Mouse (Mus musculus) ES-E14 (cell line): Measurements from ENCODE around the gene Bola3. TPM values are rescaled to one million over a fixed set of nuclear protein-coding genes. Genes with fewer than 3 reads are reported as not detected.

Experiments used
- DNase-seq: peaks from one replicate; pipeline ENCODE4 v3.0.0-alpha.2; 2013; ENCODE audit warnings: low read depth, low spot score
- H3K27ac ChIP-seq: 2 replicates; pipeline ENCODE4 v1.5.1; 2012; ENCODE audit warnings: low read depth, mild to moderate bottlenecking, low read length, moderate library complexity, mixed read lengths; ENCODE audit not compliant: poor library complexity, insufficient read depth, severe bottlenecking
- H3K36me3 ChIP-seq: 2 replicates; pipeline ENCODE4 v1.6.1; 2012; ENCODE audit warnings: mild to moderate bottlenecking, low read length, moderate library complexity, mixed read lengths; ENCODE audit not compliant: control insufficient read depth, poor library complexity, insufficient read depth, severe bottlenecking
- H3K4me1 ChIP-seq, 2 experiments: fragments of 150-350 bp in 1 of 2; sonication (generic) in 1 of 2; 2 replicates each; pipeline ENCODE4 v1.6.1; 2012; ENCODE audit warnings: low read length in 2 of 2, mild to moderate bottlenecking in 1 of 2, mixed read lengths in 1 of 2; ENCODE audit not compliant: control insufficient read depth in 2 of 2, insufficient read depth in 2 of 2, poor library complexity in 1 of 2
- H3K4me3 ChIP-seq, 2 experiments: fragments of 150-350 bp in 1 of 2; sonication (generic) in 1 of 2; 2 replicates each; pipeline ENCODE4 v1.5.1; 2012; ENCODE audit warnings: low read length in 2 of 2, low read depth in 1 of 2, mild to moderate bottlenecking in 1 of 2, mixed read lengths in 1 of 2; ENCODE audit not compliant: insufficient read depth in 1 of 2, poor library complexity in 1 of 2, severe bottlenecking in 1 of 2
- H3K9ac ChIP-seq: 2 replicates; pipeline ENCODE4 v1.6.1; 2012; ENCODE audit warnings: low read depth, mild to moderate bottlenecking, low read length, mixed read lengths; ENCODE audit not compliant: poor library complexity, insufficient read depth, severe bottlenecking
- H3K9me3 ChIP-seq: fragments of 150-350 bp; sonication (generic); 2 replicates; pipeline ENCODE4 v1.6.1; 2012; ENCODE audit warnings: low read depth, mild to moderate bottlenecking, low read length; ENCODE audit not compliant: control insufficient read depth, insufficient read depth
- CHD2 ChIP-seq: IDR thresholded peaks from 2 replicates; pipeline ENCODE4 v1.6.1; 2014; ENCODE audit warnings: mild to moderate bottlenecking, low read depth, low read length, inconsistent platforms
- HCFC1 ChIP-seq: IDR thresholded peaks from 2 replicates; pipeline ENCODE4 v1.6.1; 2012; ENCODE audit warnings: low read length, inconsistent platforms, borderline replicate concordance; ENCODE audit not compliant: insufficient read depth
- MAFK ChIP-seq: IDR thresholded peaks from 2 replicates; pipeline ENCODE4 v1.6.1; 2014; ENCODE audit warnings: mild to moderate bottlenecking, low read depth, low read length, inconsistent platforms; ENCODE audit not compliant: insufficient read depth
- ZC3H11A ChIP-seq: IDR thresholded peaks from 2 replicates; pipeline ENCODE4 v1.6.1; 2012; ENCODE audit warnings: low read depth, mild to moderate bottlenecking, inconsistent platforms, low read length, borderline replicate concordance
- ZNF384 ChIP-seq: IDR thresholded peaks from 2 replicates; pipeline ENCODE4 v1.6.1; 2012; ENCODE audit warnings: low read depth, low read length, inconsistent platforms
- in situ Hi-C, 2 experiments: fragments of 600-800 bp; cut with MboI; formaldehyde crosslinking; loops; one replicate each; pipeline ENCODE4 v1.15.1; 2025; ENCODE audit warnings: low sequenced_read_pairs in 2 of 2, inconsistent platforms in 1 of 2; ENCODE audit not compliant: unreplicated experiment in 2 of 2
- total RNA-seq: library from RNA; depleted of rRNA; stranded (reverse); fragments of 300-350 nt; gene quantifications from 2 replicates; pipeline ENCODE4 v1.2.3, GENCODE M21; 2012

Bola3 gene
- total RNA-seq, 1 experiment, result 24.5 TPM

GRCm38 (mm10) chr6:83381510-83382491, 32.9 kb downstream of the Bola3 start:
- Histone ChIP-seq H3K9me3 (no peaks in the 10 kb centered on the region), H3K36me3 (no peaks in the 10 kb centered on the region; the same call in 1 of the 2 replicates), H3K4me3 (no peak overlapping the region), H3K27ac (no peak overlapping the region), H3K4me1 (no peaks in the 10 kb centered on the region), H3K9ac (no peak overlapping the region)
- no peak for DNase-seq
- TF ChIP-seq HCFC1 (no peak), CHD2 (no peak), MAFK (no peak), ZNF384 (no peak), ZC3H11A (no peak)
- in situ Hi-C loops, result no loop called here

GRCm38 (mm10) chr6:83385569-83386090, 36.7 kb downstream of the Bola3 start:
- no peaks in the 10 kb centered on the region for H3K36me3 ChIP-seq
- H3K4me3 ChIP-seq, result no peak overlapping the region
- H3K4me1 ChIP-seq, result no peaks in the 10 kb centered on the region
- no peaks in the 10 kb centered on the region for H3K9me3 ChIP-seq
- DNase-seq, result no peak
- in situ Hi-C loops, result no loop called here
- no peak overlapping the region for H3K9ac ChIP-seq
- H3K27ac ChIP-seq, result no peak overlapping the region
- TF ChIP-seq CHD2 (no peak), HCFC1 (no peak), MAFK (no peak), ZC3H11A (no peak), ZNF384 (no peak)

DNA sequence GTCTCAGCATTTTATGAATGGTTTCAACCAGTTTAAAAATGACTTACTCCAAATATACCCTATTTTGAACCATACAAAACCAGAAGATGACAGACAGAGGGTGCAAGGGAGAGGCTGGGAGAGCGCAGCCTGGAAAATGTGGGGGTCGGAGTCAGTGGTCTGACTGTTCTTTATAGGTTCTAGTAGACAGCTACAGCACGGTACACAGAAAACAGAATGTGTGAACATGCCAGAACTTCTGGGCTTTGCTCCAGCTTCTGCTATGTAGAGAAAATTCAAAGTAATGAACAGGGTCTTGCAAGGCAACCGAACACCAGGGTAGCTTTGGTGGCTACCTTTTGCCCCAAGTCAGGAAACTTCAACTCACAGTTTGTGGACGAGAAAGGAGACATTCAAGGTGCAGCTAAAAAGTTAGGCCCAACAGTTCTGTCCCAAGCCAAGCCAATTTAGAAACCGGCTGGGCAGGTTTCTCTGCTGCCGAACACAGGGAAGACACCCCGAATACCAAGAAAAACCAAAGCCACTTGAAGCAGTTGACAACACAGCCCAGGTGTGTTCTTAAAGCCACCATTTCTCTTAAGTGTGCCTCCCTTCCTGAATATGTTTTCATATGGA, 43.3 kb downstream of the Bola3 start:
- H3K4me1 ChIP-seq, result no peaks in the 10 kb centered on the region
- H3K4me3 ChIP-seq, result no peak overlapping the region
- H3K9me3 ChIP-seq, result no peaks in the 10 kb centered on the region
- H3K27ac ChIP-seq, result no peak overlapping the region
- TF ChIP-seq CHD2 (no peak), ZNF384 (no peak), HCFC1 (no peak), MAFK (no peak), ZC3H11A (no peak)
- in situ Hi-C loops, result no loop called here
- H3K36me3 ChIP-seq, result no peaks in the 10 kb centered on the region
- no peak for DNase-seq
- H3K9ac ChIP-seq, result no peak overlapping the region

GRCm38 (mm10) chr6:83394122-83394521, 45.2 kb downstream of the Bola3 start:
- no peak overlapping the region for H3K27ac ChIP-seq
- H3K4me3 ChIP-seq, result no peak overlapping the region
- in situ Hi-C loops, result no loop called here
- no peak for DNase-seq
- H3K36me3 ChIP-seq, result no peaks in the 10 kb centered on the region
- TF ChIP-seq ZNF384 (no peak), HCFC1 (no peak)
- no peak overlapping the region for H3K9ac ChIP-seq
- H3K9me3 ChIP-seq, result no peaks in the 10 kb centered on the region
- no peaks in the 10 kb centered on the region for H3K4me1 ChIP-seq
